Mouse (Mus musculus): ENCODE measurements at regions not wholly inside any gene's neighbourhood (a gene's known extent, or its start where the extent isn't known, plus 50 kb on each side); places are given as distances from the start of the nearest gene placed in this dataset.

- no peaks in the 10 kb centered on the region for H3K9me3 ChIP-seq (replicated peaks; ENCODE audit: control insufficient read depth, low read length, poor library complexity, severe bottlenecking)
- H3K4me3 ChIP-seq (ENCODE audit: low read depth, low read length): no peak overlapping the region
- no peak overlapping the region for H3K9ac ChIP-seq (ENCODE audit: low read depth, low read length)
- H3K27me3 ChIP-seq (ENCODE audit: control insufficient read depth, insufficient read depth, low read depth, low read length): no peaks in the 10 kb centered on the region
- peaks cover 7% of the 10 kb centered on the region for H3K4me1 ChIP-seq (ENCODE audit: control insufficient read depth, insufficient read depth, low read length)
- no peak overlapping the region for H3K27ac ChIP-seq (ENCODE audit: low read length)
- H3K36me3 ChIP-seq (ENCODE audit: control insufficient read depth, insufficient read depth, low read length): no peaks in the 10 kb centered on the region
- no peak for ATAC-seq
- H3K4me2 ChIP-seq (ENCODE audit: low read length): no peak overlapping the region
- WGBS: 82% methylated on average over 6 of the region's 6 CpGs
Measured at GRCm38 (mm10) chr13:111940796-111941513, 132.2 kb upstream of the Map3k1 start.

- Histone ChIP-seq H3K4me1 (ENCODE audit: control insufficient read depth, insufficient read depth, low read length) (no peaks in the 10 kb centered on the region), H3K9ac (ENCODE audit: low read depth, low read length) (no peak overlapping the region), H3K36me3 (ENCODE audit: control insufficient read depth, insufficient read depth, low read length) (no peaks in the 10 kb centered on the region), H3K27ac (ENCODE audit: low read length) (no peak overlapping the region), H3K4me3 (ENCODE audit: low read depth, low read length) (no peak overlapping the region), H3K4me2 (ENCODE audit: low read length) (no peak overlapping the region), H3K9me3 (replicated peaks; ENCODE audit: control insufficient read depth, low read length, poor library complexity, severe bottlenecking) (no peaks in the 10 kb centered on the region), H3K27me3 (ENCODE audit: control insufficient read depth, insufficient read depth, low read depth, low read length) (no peaks in the 10 kb centered on the region)
- WGBS: 97% methylated on average over 4 of the region's 4 CpGs
- ATAC-seq: no peak
Measured at GRCm38 (mm10) chr13:111941946-111942345, 133.2 kb upstream of the Map3k1 start.

GRCm38 (mm10) chr13:111943392-111944088, 134.7 kb upstream of the Map3k1 start:
- H3K27ac ChIP-seq (ENCODE audit: low read length): no peak overlapping the region
- no peak overlapping the region for H3K9ac ChIP-seq (ENCODE audit: low read depth, low read length)
- no peak overlapping the region for H3K4me3 ChIP-seq (ENCODE audit: low read depth, low read length)
- H3K9me3 ChIP-seq (replicated peaks; ENCODE audit: control insufficient read depth, low read length, poor library complexity, severe bottlenecking): no peaks in the 10 kb centered on the region
- H3K27me3 ChIP-seq (ENCODE audit: control insufficient read depth, insufficient read depth, low read depth, low read length): no peaks in the 10 kb centered on the region
- no peak overlapping the region for H3K4me2 ChIP-seq (ENCODE audit: low read length)
- peak; percentile 39; the same call in 1 of the 2 replicates for ATAC-seq
- no peaks in the 10 kb centered on the region for H3K36me3 ChIP-seq (ENCODE audit: control insufficient read depth, insufficient read depth, low read length)
- 49% methylated on average over 15 of the region's 15 CpGs for WGBS
- H3K4me1 ChIP-seq (ENCODE audit: control insufficient read depth, insufficient read depth, low read length): no peaks in the 10 kb centered on the region

GRCm38 (mm10) chr13:111944089-111944406, 135.3 kb upstream of the Map3k1 start:
- Histone ChIP-seq H3K36me3 (ENCODE audit: control insufficient read depth, insufficient read depth, low read length) (no peaks in the 10 kb centered on the region), H3K4me3 (ENCODE audit: low read depth, low read length) (no peak overlapping the region), H3K27ac (ENCODE audit: low read length) (no peak overlapping the region), H3K27me3 (ENCODE audit: control insufficient read depth, insufficient read depth, low read depth, low read length) (no peaks in the 10 kb centered on the region), H3K4me2 (ENCODE audit: low read length) (no peak overlapping the region), H3K4me1 (ENCODE audit: control insufficient read depth, insufficient read depth, low read length) (no peaks in the 10 kb centered on the region), H3K9ac (ENCODE audit: low read depth, low read length) (no peak overlapping the region), H3K9me3 (replicated peaks; ENCODE audit: control insufficient read depth, low read length, poor library complexity, severe bottlenecking) (no peaks in the 10 kb centered on the region)
- WGBS: 8% methylated on average over 5 of the region's 5 CpGs
- ATAC-seq: peak; percentile 83

GRCm38 (mm10) chr13:111946271-111946670, 137.5 kb upstream of the Map3k1 start:
- 80% methylated on average over 4 of the region's 4 CpGs for WGBS
- Histone ChIP-seq H3K36me3 (ENCODE audit: control insufficient read depth, insufficient read depth, low read length) (no peaks in the 10 kb centered on the region), H3K9me3 (replicated peaks; ENCODE audit: control insufficient read depth, low read length, poor library complexity, severe bottlenecking) (no peaks in the 10 kb centered on the region), H3K9ac (ENCODE audit: low read depth, low read length) (no peak overlapping the region), H3K4me2 (ENCODE audit: low read length) (no peak overlapping the region), H3K27me3 (ENCODE audit: control insufficient read depth, insufficient read depth, low read depth, low read length) (no peaks in the 10 kb centered on the region), H3K4me1 (ENCODE audit: control insufficient read depth, insufficient read depth, low read length) (no peaks in the 10 kb centered on the region), H3K4me3 (ENCODE audit: low read depth, low read length) (no peak overlapping the region), H3K27ac (ENCODE audit: low read length) (no peak overlapping the region)
- no peak for ATAC-seq

GRCm38 (mm10) chr13:111946811-111947210, 138.0 kb upstream of the Map3k1 start:
- Histone ChIP-seq H3K9ac (ENCODE audit: low read depth, low read length) (no peak overlapping the region), H3K4me1 (ENCODE audit: control insufficient read depth, insufficient read depth, low read length) (no peaks in the 10 kb centered on the region), H3K4me2 (ENCODE audit: low read length) (no peak overlapping the region), H3K27me3 (ENCODE audit: control insufficient read depth, insufficient read depth, low read depth, low read length) (no peaks in the 10 kb centered on the region), H3K4me3 (ENCODE audit: low read depth, low read length) (no peak overlapping the region), H3K36me3 (ENCODE audit: control insufficient read depth, insufficient read depth, low read length) (no peaks in the 10 kb centered on the region), H3K9me3 (replicated peaks; ENCODE audit: control insufficient read depth, low read length, poor library complexity, severe bottlenecking) (no peaks in the 10 kb centered on the region), H3K27ac (ENCODE audit: low read length) (no peak overlapping the region)
- no peak for ATAC-seq
- 93% methylated on average over 8 of the region's 8 CpGs for WGBS

GRCm38 (mm10) chr13:111948395-111948794, 139.6 kb upstream of the Map3k1 start:
- H3K4me3 ChIP-seq (ENCODE audit: low read depth, low read length): no peak overlapping the region
- no peaks in the 10 kb centered on the region for H3K27me3 ChIP-seq (ENCODE audit: control insufficient read depth, insufficient read depth, low read depth, low read length)

GRCm38 (mm10) chr13:111950042-111950441, 141.2 kb upstream of the Map3k1 start:
- no peak overlapping the region for H3K27ac ChIP-seq (ENCODE audit: low read length)
- no peak for ATAC-seq

More at GRCm38 (mm10) chr13:111948395-111948794, 139.6 kb upstream of the Map3k1 start:
- no peaks in the 10 kb centered on the region for H3K9me3 ChIP-seq (replicated peaks; ENCODE audit: control insufficient read depth, low read length, poor library complexity, severe bottlenecking)
- no peak overlapping the region for H3K27ac ChIP-seq (ENCODE audit: low read length)
- no peak overlapping the region for H3K4me2 ChIP-seq (ENCODE audit: low read length)
- ATAC-seq: no peak
- WGBS: 86% methylated on average over 3 of the region's 3 CpGs
- no peak overlapping the region for H3K9ac ChIP-seq (ENCODE audit: low read depth, low read length)
- no peaks in the 10 kb centered on the region for H3K36me3 ChIP-seq (ENCODE audit: control insufficient read depth, insufficient read depth, low read length)
- no peaks in the 10 kb centered on the region for H3K4me1 ChIP-seq (ENCODE audit: control insufficient read depth, insufficient read depth, low read length)

GRCm38 (mm10) chr13:111953860-111954519, 145.2 kb upstream of the Map3k1 start:
- Histone ChIP-seq H3K4me3 (ENCODE audit: low read depth, low read length) (no peak overlapping the region), H3K27me3 (ENCODE audit: control insufficient read depth, insufficient read depth, low read depth, low read length) (no peaks in the 10 kb centered on the region), H3K9ac (ENCODE audit: low read depth, low read length) (no peak overlapping the region), H3K27ac (ENCODE audit: low read length) (no peak overlapping the region), H3K4me1 (ENCODE audit: control insufficient read depth, insufficient read depth, low read length) (no peaks in the 10 kb centered on the region), H3K36me3 (ENCODE audit: control insufficient read depth, insufficient read depth, low read length) (no peaks in the 10 kb centered on the region), H3K9me3 (replicated peaks; ENCODE audit: control insufficient read depth, low read length, poor library complexity, severe bottlenecking) (no peaks in the 10 kb centered on the region), H3K4me2 (ENCODE audit: low read length) (no peak overlapping the region)
- no peak for ATAC-seq
- WGBS: 48% methylated on average over 8 of the region's 8 CpGs

More at GRCm38 (mm10) chr13:111950042-111950441, 141.2 kb upstream of the Map3k1 start:
- Histone ChIP-seq H3K9ac (ENCODE audit: low read depth, low read length) (no peak overlapping the region), H3K36me3 (ENCODE audit: control insufficient read depth, insufficient read depth, low read length) (no peaks in the 10 kb centered on the region), H3K27me3 (ENCODE audit: control insufficient read depth, insufficient read depth, low read depth, low read length) (no peaks in the 10 kb centered on the region), H3K4me3 (ENCODE audit: low read depth, low read length) (no peak overlapping the region), H3K4me1 (ENCODE audit: control insufficient read depth, insufficient read depth, low read length) (no peaks in the 10 kb centered on the region), H3K4me2 (ENCODE audit: low read length) (no peak overlapping the region), H3K9me3 (replicated peaks; ENCODE audit: control insufficient read depth, low read length, poor library complexity, severe bottlenecking) (no peaks in the 10 kb centered on the region)
- WGBS: 97% methylated on average over 1 of the region's 1 CpGs

All from midbrain, embryonic 16.5 days (tissue).